Mouse (Mus musculus) megakaryocyte, adult 5-6 weeks (primary cell): ENCODE data around the gene Otulin. TPM values are rescaled to one million over a fixed set of nuclear protein-coding genes. Genes with fewer than 3 reads are reported as not detected.

Experiments
- total RNA-seq, 2 experiments: library from RNA; stranded (forward) in 1 of 2; stranded (reverse) in 1 of 2; fragments of 153-499, 151-499 nt in 1 of 2; fragments of 221-1000, 200-1000 nt in 1 of 2; gene quantifications; 2 replicates each; pipeline versions ENCODE4 v1.2.3 to v1.2.4; 2015 to 2017

Otulin gene
- total RNA-seq, 2 experiments from 2014 or later: 40.1 to 83.8 TPM

Other genes with a start within 250 kb of the Otulin start
- 44.6 and 46.5 TPM in 2 replicates for gene Ank, start 164.0 kb downstream of the Otulin start, total RNA-seq (2015)
- 12.7 and 15.5 TPM in 2 replicates for gene Ank, start 164.0 kb downstream of the Otulin start, total RNA-seq (2017)
- 215 and 219 TPM in 2 replicates for gene Otulinl, start 50.9 kb upstream of the Otulin start, total RNA-seq (2015)
- 83.1 and 85.6 TPM in 2 replicates for gene Otulinl, start 50.9 kb upstream of the Otulin start, total RNA-seq (2017)